In the genomic region with DNA sequence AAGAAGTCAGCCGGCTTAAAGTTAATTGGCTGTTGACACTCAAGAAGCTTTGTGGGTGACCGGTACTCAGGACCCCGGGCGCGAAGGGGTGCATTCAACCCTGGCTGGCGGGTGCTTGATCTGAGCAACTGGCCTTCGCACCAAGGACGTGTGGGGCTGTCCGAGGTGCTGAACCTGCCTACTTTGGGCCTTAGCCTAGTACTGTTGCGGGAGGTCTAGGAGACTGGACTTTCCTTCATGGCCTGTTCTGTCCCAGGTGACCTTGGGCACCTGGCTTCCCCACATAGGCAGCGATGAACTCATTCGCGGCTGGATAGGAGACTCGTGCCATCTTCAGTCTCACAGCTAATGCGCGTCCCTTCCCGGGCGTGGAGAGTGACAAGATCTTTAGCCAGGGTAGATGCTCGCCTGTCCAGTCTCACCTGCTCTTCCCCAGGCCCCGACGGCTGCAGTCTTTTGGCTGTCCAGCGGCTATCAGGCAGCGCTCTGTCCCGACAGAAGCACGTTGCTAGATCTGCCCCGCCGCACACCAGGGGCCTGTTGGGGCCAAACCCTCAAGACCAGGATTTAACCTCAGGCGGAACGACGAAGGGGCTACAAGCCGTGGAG, we compare ENCODE assay signal across 8 mouse cellular contexts. TPM values are rescaled to one million over a fixed set of nuclear protein-coding genes. Genes with fewer than 3 reads are reported as not detected.
DNase-seq lines count a peak whose midpoint lies in the region; ATAC-seq and TF ChIP-seq lines count a peak whose summit lies in the region.
"Had no signal": no experiment of that assay in that cellular context is flagged by ENCODE, and none has a peak within 500 bp of the region (broad histone marks: within the 10 kb centered on the region; RNA-seq: fewer than 3 reads in every experiment).

No protein-coding gene starts in this region.

- no peak overlapping the region for H3K9ac ChIP-seq in ES-Bruce4 (ENCODE audit: low read depth, poor library complexity, severe bottlenecking)
- H3K9ac ChIP-seq in forebrain, embryonic 13.5 days, result peak overlapping the region; percentile 63
- H3K9ac ChIP-seq in hindbrain, embryonic 14.5 days, result peak overlapping the region; percentile 54
- no peak overlapping the region for H3K9ac ChIP-seq in liver, adult 2 months (ENCODE audit: low read depth, low read length)
- H3K9ac ChIP-seq in midbrain, embryonic 16.5 days (ENCODE audit: low read depth, low read length), result peak overlapping the region; percentile 63

- H3K9me3 ChIP-seq in ES-Bruce4 (replicated peaks; ENCODE audit: control insufficient read depth, insufficient read depth, low read length, poor library complexity, severe bottlenecking), result no peaks in the 10 kb centered on the region
- H3K9me3 ChIP-seq in forebrain, embryonic 13.5 days (replicated peaks), result no peaks in the 10 kb centered on the region
- H3K9me3 ChIP-seq in hindbrain, embryonic 14.5 days (ENCODE audit: control insufficient read depth, low read length), result no peaks in the 10 kb centered on the region
- H3K9me3 ChIP-seq in midbrain, embryonic 16.5 days (replicated peaks; ENCODE audit: control insufficient read depth, low read length, poor library complexity, severe bottlenecking), result no peaks in the 10 kb centered on the region

- peak overlapping the region; percentile 10 for H3K4me3 ChIP-seq in ES-Bruce4 (ENCODE audit: low read depth, low read length)
- peak overlapping the region; percentile 62 for H3K4me3 ChIP-seq in forebrain, embryonic 13.5 days
- H3K4me3 ChIP-seq in hindbrain, embryonic 14.5 days (replicated peaks; ENCODE audit: low read length), result peak overlapping the region; percentile 63
- H3K4me3 ChIP-seq in liver, adult 2 months (ENCODE audit: insufficient read depth, low read depth, low read length), result peak overlapping the region; percentile 39; the same call in 1 of the 2 replicates
- H3K4me3 ChIP-seq in midbrain, embryonic 16.5 days (ENCODE audit: low read depth, low read length), result peak overlapping the region; percentile 56

- no peaks in the 10 kb centered on the region for H3K79me2 ChIP-seq in liver, adult 2 months (ENCODE audit: control insufficient read depth, insufficient read depth, low read length)

- H3K27ac ChIP-seq in ES-Bruce4 (ENCODE audit: insufficient read depth, low read length), result no peak overlapping the region
- H3K27ac ChIP-seq in forebrain, embryonic 13.5 days, result no peak overlapping the region
- no peak overlapping the region for H3K27ac ChIP-seq in hindbrain, embryonic 14.5 days
- no peak overlapping the region for H3K27ac ChIP-seq in liver, adult 2 months (replicated peaks; ENCODE audit: insufficient read depth, low read depth, low read length)
- no peak overlapping the region for H3K27ac ChIP-seq in midbrain, embryonic 16.5 days (ENCODE audit: low read length)

- H3K4me2 ChIP-seq in forebrain, embryonic 13.5 days, result peak overlapping the region; percentile 90
- H3K4me2 ChIP-seq in hindbrain, embryonic 14.5 days (replicated peaks), result peak overlapping the region; percentile 93
- H3K4me2 ChIP-seq in midbrain, embryonic 16.5 days (ENCODE audit: low read length), result peak overlapping the region; percentile 71

- peaks cover 2% of the 10 kb centered on the region for H3K4me1 ChIP-seq in ES-Bruce4 (ENCODE audit: control insufficient read depth, insufficient read depth, low read length)
- peaks cover 29% of the 10 kb centered on the region for H3K4me1 ChIP-seq in forebrain, embryonic 13.5 days
- H3K4me1 ChIP-seq in hindbrain, embryonic 14.5 days (replicated peaks; ENCODE audit: control insufficient read depth, insufficient read depth, low read length), result peaks cover 13% of the 10 kb centered on the region
- peaks cover 5% of the 10 kb centered on the region for H3K4me1 ChIP-seq in liver, adult 2 months (ENCODE audit: control insufficient read depth, insufficient read depth, low read length)
- peaks cover 9% of the 10 kb centered on the region for H3K4me1 ChIP-seq in midbrain, embryonic 16.5 days (ENCODE audit: control insufficient read depth, insufficient read depth, low read length)

- peak; percentile 85 to 94 for DNase-seq in adrenal gland, adult (ENCODE audit: inconsistent age in 2 of 2, low spot score in 1 of 2)
- no peak for DNase-seq in hindbrain, embryonic 14.5 days (ENCODE audit: low spot score)
- peak; percentile 39 for DNase-seq in liver, adult 2 months (ENCODE audit: extremely low read depth, low read depth, low spot score)
- peak; percentile 63 for DNase-seq in thymus, postnatal 14 days

- peaks cover 9% of the 10 kb centered on the region; the same call in 1 of the 2 replicates for H3K27me3 ChIP-seq in ES-Bruce4 (ENCODE audit: control insufficient read depth, insufficient read depth, low read length, poor library complexity, severe bottlenecking)
- H3K27me3 ChIP-seq in forebrain, embryonic 13.5 days, result peaks cover 61% of the 10 kb centered on the region
- H3K27me3 ChIP-seq in hindbrain, embryonic 14.5 days (ENCODE audit: control insufficient read depth, insufficient read depth, low read length), result peaks cover 59% of the 10 kb centered on the region
- H3K27me3 ChIP-seq in liver, adult 2 months (ENCODE audit: control insufficient read depth, insufficient read depth, low read length), result peaks cover 21% of the 10 kb centered on the region
- peaks cover 27% of the 10 kb centered on the region for H3K27me3 ChIP-seq in midbrain, embryonic 16.5 days (ENCODE audit: control insufficient read depth, insufficient read depth, low read depth, low read length)

- no peak for TF ChIP-seq CTCF in ES-Bruce4 (IDR thresholded peaks at IDR 0.05; ENCODE audit: low read depth, low read length)
- no peak for TF ChIP-seq CTCF in liver, adult 2 months (IDR thresholded peaks at IDR 0.05; ENCODE audit: low read depth, low read length)

- WGBS in forebrain, embryonic 13.5 days, result 4% methylated on average over 31 of the region's 31 CpGs
- WGBS in hindbrain, embryonic 14.5 days, result 6% methylated on average over 31 of the region's 31 CpGs
- WGBS in liver, adult 2 months, result 6% methylated on average over 31 of the region's 31 CpGs
- WGBS in midbrain, embryonic 16.5 days, result 2% methylated on average over 31 of the region's 31 CpGs

- TF ChIP-seq POLR2A in ES-Bruce4 (IDR thresholded peaks at IDR 0.05; ENCODE audit: insufficient read depth, low read length), result no peak
- TF ChIP-seq POLR2A in liver, adult 2 months (IDR thresholded peaks at IDR 0.05; ENCODE audit: extremely low read depth, insufficient read depth, low read length), result no peak

- ATAC-seq in forebrain, embryonic 13.5 days, result peak; percentile 1; the same call in 1 of the 2 replicates
- ATAC-seq in hindbrain, embryonic 14.5 days (ENCODE audit: low FRiP score), result peak; percentile 22; the same call in 1 of the 2 replicates
- peak; percentile 29; the same call in 1 of the 2 replicates for ATAC-seq in midbrain, embryonic 16.5 days

- TF ChIP-seq EP300 in ES-Bruce4 (IDR thresholded peaks at IDR 0.05; ENCODE audit: insufficient read depth, low read depth, low read length), result no peak

- H3K36me3 ChIP-seq in ES-Bruce4 (ENCODE audit: control insufficient read depth, insufficient read depth, low read length, poor library complexity, severe bottlenecking), result no peaks in the 10 kb centered on the region
- peaks cover 27% of the 10 kb centered on the region for H3K36me3 ChIP-seq in forebrain, embryonic 13.5 days (ENCODE audit: poor library complexity, severe bottlenecking)
- H3K36me3 ChIP-seq in hindbrain, embryonic 14.5 days (replicated peaks; ENCODE audit: control insufficient read depth, insufficient read depth), result peaks cover 32% of the 10 kb centered on the region
- no peaks in the 10 kb centered on the region; the same call in 1 of the 2 replicates for H3K36me3 ChIP-seq in liver, adult 2 months (ENCODE audit: control insufficient read depth, insufficient read depth, low read length)
- peaks cover 14% of the 10 kb centered on the region; the same call in 1 of the 2 replicates for H3K36me3 ChIP-seq in midbrain, embryonic 16.5 days (ENCODE audit: control insufficient read depth, insufficient read depth, low read length)

RNA-seq across cellular contexts. Expression of a gene that starts 5.8 kb away (rescaled TPM):
- polyA plus RNA-seq in ES-Bruce4 (2011; ENCODE audit: insufficient read depth, insufficient read length, low read depth, missing spikeins), result 0.78 and 0.97 TPM in 2 replicates
- polyA plus RNA-seq in forebrain, embryonic 13.5 days (2015; fragmentation: Nextera tagmentation; extraction: Ambion mirVana), result 0.83 and 0.88 TPM in 2 replicates
- 0.52 and 0.67 TPM in 2 replicates for polyA plus RNA-seq in hindbrain, embryonic 14.5 days (2014; fragmentation: Nextera tagmentation; extraction: Ambion mirVana)
- 0.13 TPM in 1 of 2 replicates, not detected in the other for total RNA-seq in liver, adult 2 months (2014; rRNA removed)
- polyA plus RNA-seq in liver, adult 2 months (2012; rRNA removed), result not detected in 2 replicates
- polyA plus RNA-seq in midbrain, embryonic 16.5 days (2015; fragmentation: Nextera tagmentation; extraction: Ambion mirVana), result 0.33 and 0.34 TPM in 2 replicates

RNA-seq across cellular contexts. Expression of a gene that starts 10.8 kb away (rescaled TPM):
- polyA plus RNA-seq in ES-Bruce4 (2011; ENCODE audit: insufficient read depth, insufficient read length, low read depth, missing spikeins), result 156 and 167 TPM in 2 replicates
- polyA plus RNA-seq in forebrain, embryonic 13.5 days (2015; fragmentation: Nextera tagmentation; extraction: Ambion mirVana), result 609 and 621 TPM in 2 replicates
- polyA plus RNA-seq in hindbrain, embryonic 14.5 days (2014; fragmentation: Nextera tagmentation; extraction: Ambion mirVana), result 154 and 171 TPM in 2 replicates
- total RNA-seq in liver, adult 2 months (2014; rRNA removed), result not detected in 2 replicates
- polyA plus RNA-seq in liver, adult 2 months (2012; rRNA removed), result 0.50 and 0.56 TPM in 2 replicates
- 98.8 and 113 TPM in 2 replicates for polyA plus RNA-seq in midbrain, embryonic 16.5 days (2015; fragmentation: Nextera tagmentation; extraction: Ambion mirVana)

RNA-seq across cellular contexts. Expression of a gene that starts 24.2 kb away (rescaled TPM):
- not detected in 2 replicates for polyA plus RNA-seq in ES-Bruce4 (2011; ENCODE audit: insufficient read depth, insufficient read length, low read depth, missing spikeins)
- polyA plus RNA-seq in forebrain, embryonic 13.5 days (2015; fragmentation: Nextera tagmentation; extraction: Ambion mirVana), result 0.18 and 0.41 TPM in 2 replicates
- 0.39 TPM in 1 of 2 replicates, not detected in the other for polyA plus RNA-seq in hindbrain, embryonic 14.5 days (2014; fragmentation: Nextera tagmentation; extraction: Ambion mirVana)
- not detected in 2 replicates for total RNA-seq in liver, adult 2 months (2014; rRNA removed)
- not detected in 2 replicates for polyA plus RNA-seq in liver, adult 2 months (2012; rRNA removed)
- 0.11 TPM in 1 of 2 replicates, not detected in the other for polyA plus RNA-seq in midbrain, embryonic 16.5 days (2015; fragmentation: Nextera tagmentation; extraction: Ambion mirVana)
- total RNA-seq: layer of hippocampus, postnatal 25 days had no signal

RNA-seq across cellular contexts. Expression of a gene that starts 54.4 kb away (rescaled TPM):
- 28.1 and 29.6 TPM in 2 replicates for polyA plus RNA-seq in ES-Bruce4 (2011; ENCODE audit: insufficient read depth, insufficient read length, low read depth, missing spikeins)
- polyA plus RNA-seq in forebrain, embryonic 13.5 days (2015; fragmentation: Nextera tagmentation; extraction: Ambion mirVana), result 18.5 and 23.1 TPM in 2 replicates
- polyA plus RNA-seq in hindbrain, embryonic 14.5 days (2014; fragmentation: Nextera tagmentation; extraction: Ambion mirVana), result 39.0 and 42.6 TPM in 2 replicates
- total RNA-seq in liver, adult 2 months (2014; rRNA removed), result 13.2 and 23.6 TPM in 2 replicates
- 43.2 and 59.5 TPM in 2 replicates for polyA plus RNA-seq in liver, adult 2 months (2012; rRNA removed)
- polyA plus RNA-seq in midbrain, embryonic 16.5 days (2015; fragmentation: Nextera tagmentation; extraction: Ambion mirVana), result 28.3 and 33.3 TPM in 2 replicates

Comparison
In these comparisons a context has a peak if more than half of its experiments do, and no peak if none do; other contexts are left out.
1. H3K4me3 ChIP-seq: peak in every context shown above with its lines; median percentile 63 in hindbrain, embryonic 14.5 days; 62 in forebrain, embryonic 13.5 days; 56 in midbrain, embryonic 16.5 days; 39 in liver, adult 2 months; 10 in ES-Bruce4.
2. H3K9ac ChIP-seq: peak in forebrain, embryonic 13.5 days (single experiment), hindbrain, embryonic 14.5 days (single experiment) and midbrain, embryonic 16.5 days (single experiment); none in ES-Bruce4 (single experiment) and liver, adult 2 months (single experiment).
3. RNA of a gene that starts 10.8 kb away (polyA plus RNA-seq): 609 to 621 TPM in forebrain, embryonic 13.5 days, 154 to 171 TPM in hindbrain, embryonic 14.5 days, 156 to 167 TPM in ES-Bruce4 and 98.8 to 113 TPM in midbrain, embryonic 16.5 days; 0.50 to 0.56 TPM in liver, adult 2 months; every median in the first group is over 10 times any median in the second.
4. Peak in every context shown above with its lines, with median percentiles within 50 percentile points of each other: ATAC-seq and H3K4me2 ChIP-seq.